Mouse (Mus musculus): Measurements from ENCODE around the gene Zfp787. TPM values are rescaled to one million over a fixed set of nuclear protein-coding genes. Genes with fewer than 3 reads are reported as not detected.
A peak's percentile ranks its signal among the peaks of the same experiment; 100 is the strongest.

Zfp787 gene
- polyA plus RNA-seq (2012; rRNA removed): 45.9 and 55.3 TPM in 2 replicates
- 13.7 and 14.4 TPM in 2 replicates for polyA plus RNA-seq (2014; fragmentation: Nextera tagmentation; extraction: Ambion mirVana)

GRCm38 (mm10) chr7:6155901-6156411, at the start of gene Zfp787:
Gene Zfp787 (minus strand): TSS chr7:6155997.
- Histone ChIP-seq H3K27ac (replicated peaks; ENCODE audit: low read depth, low read length) (peak within 1 kb of the TSS; percentile 89), H3K27me3 (ENCODE audit: control insufficient read depth, insufficient read depth, low read length) (no peaks in the 10 kb centered on the region), H3K36me3 (ENCODE audit: control insufficient read depth, insufficient read depth, low read length) (no peaks in the 10 kb centered on the region), H3K4me1 (ENCODE audit: control insufficient read depth, insufficient read depth, low read length) (peaks cover 11% of the 10 kb centered on the region), H3K4me3 (replicated peaks; ENCODE audit: low read length) (peak within 1 kb of the TSS; percentile 81), H3K4me2 (replicated peaks; ENCODE audit: low read depth, low read length, severe bottlenecking) (peak within 1 kb of the TSS; percentile 92), H3K9ac (ENCODE audit: low read depth, low read length, severe bottlenecking) (peak within 1 kb of the TSS; percentile 91), H3K9me3 (ENCODE audit: control insufficient read depth, low read length) (no peaks in the 10 kb centered on the region)
- DNase-seq (ENCODE audit: low spot score) (peak; percentile 98), ATAC-seq (ENCODE audit: low FRiP score, low read depth) (peak; percentile 97)
- TF ChIP-seq POLR2A (IDR thresholded peaks at IDR 0.05; ENCODE audit: borderline replicate concordance, extremely low read depth, insufficient read depth, insufficient read length): no peak
- WGBS: 0% methylated on average over 23 of the region's 54 CpGs

- Histone ChIP-seq H3K27ac (replicated peaks; ENCODE audit: low read depth, low read length) (no peak overlapping the region), H3K4me2 (replicated peaks; ENCODE audit: low read depth, low read length, severe bottlenecking) (no peak overlapping the region), H3K4me3 (replicated peaks; ENCODE audit: low read length) (no peak overlapping the region), H3K9me3 (ENCODE audit: control insufficient read depth, low read length) (no peaks in the 10 kb centered on the region), H3K27me3 (ENCODE audit: control insufficient read depth, insufficient read depth, low read length) (no peaks in the 10 kb centered on the region), H3K36me3 (ENCODE audit: control insufficient read depth, insufficient read depth, low read length) (no peaks in the 10 kb centered on the region), H3K9ac (ENCODE audit: low read depth, low read length, severe bottlenecking) (no peak overlapping the region), H3K4me1 (ENCODE audit: control insufficient read depth, insufficient read depth, low read length) (no peaks in the 10 kb centered on the region)
- WGBS: 71% methylated on average over 3 of the region's 3 CpGs
- no peak for ATAC-seq (ENCODE audit: low FRiP score, low read depth)
- no peak for TF ChIP-seq POLR2A (IDR thresholded peaks at IDR 0.05; ENCODE audit: borderline replicate concordance, extremely low read depth, insufficient read depth, insufficient read length)
- no peak for DNase-seq (ENCODE audit: low spot score)
Measured at GRCm38 (mm10) chr7:6204200-6204599, 48.4 kb upstream of the Zfp787 start.

DNA sequence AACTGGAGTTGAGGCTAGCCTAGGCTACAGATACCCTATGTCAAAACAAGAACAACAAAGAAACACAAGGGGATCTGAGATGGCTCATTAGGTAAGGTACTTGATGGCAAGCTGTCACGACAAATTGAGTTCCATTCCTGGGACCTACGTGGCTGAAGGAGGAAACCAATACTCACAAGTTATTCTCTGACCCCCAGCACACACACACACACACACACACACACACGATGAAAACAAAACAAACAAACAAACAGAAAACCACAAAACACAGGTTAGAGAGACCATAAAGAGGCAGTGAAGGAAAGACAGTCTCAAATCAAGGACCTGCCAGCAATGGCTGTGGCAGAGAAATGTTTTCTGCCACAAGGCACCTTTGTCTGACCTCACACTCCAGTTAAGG, 41.0 kb upstream of the Zfp787 start, which contains the start of gene Galp:
Galp (plus strand) TSS at position 301 of the 400 bp plus-strand sequence.
- Histone ChIP-seq H3K27ac (replicated peaks; ENCODE audit: low read depth, low read length) (no peak within 1 kb of the TSS), H3K4me1 (ENCODE audit: control insufficient read depth, insufficient read depth, low read length) (no peaks in the 10 kb centered on the region), H3K36me3 (ENCODE audit: control insufficient read depth, insufficient read depth, low read length) (no peaks in the 10 kb centered on the region), H3K4me3 (replicated peaks; ENCODE audit: low read length) (no peak within 1 kb of the TSS), H3K9ac (ENCODE audit: low read depth, low read length, severe bottlenecking) (no peak within 1 kb of the TSS), H3K4me2 (replicated peaks; ENCODE audit: low read depth, low read length, severe bottlenecking) (no peak within 1 kb of the TSS), H3K27me3 (ENCODE audit: control insufficient read depth, insufficient read depth, low read length) (no peaks in the 10 kb centered on the region), H3K9me3 (ENCODE audit: control insufficient read depth, low read length) (no peaks in the 10 kb centered on the region)
- TF ChIP-seq POLR2A (IDR thresholded peaks at IDR 0.05; ENCODE audit: borderline replicate concordance, extremely low read depth, insufficient read depth, insufficient read length): no peak
- no peak for ATAC-seq (ENCODE audit: low FRiP score, low read depth)
- 54% methylated on average over 3 of the region's 3 CpGs for WGBS
- no peak for DNase-seq (ENCODE audit: low spot score)

GRCm38 (mm10) chr7:6195777-6196176, 40.0 kb upstream of the Zfp787 start:
- Histone ChIP-seq H3K9me3 (ENCODE audit: control insufficient read depth, low read length) (no peaks in the 10 kb centered on the region), H3K9ac (ENCODE audit: low read depth, low read length, severe bottlenecking) (no peak overlapping the region), H3K4me2 (replicated peaks; ENCODE audit: low read depth, low read length, severe bottlenecking) (no peak overlapping the region), H3K4me1 (ENCODE audit: control insufficient read depth, insufficient read depth, low read length) (no peaks in the 10 kb centered on the region), H3K27ac (replicated peaks; ENCODE audit: low read depth, low read length) (no peak overlapping the region), H3K4me3 (replicated peaks; ENCODE audit: low read length) (no peak overlapping the region), H3K36me3 (ENCODE audit: control insufficient read depth, insufficient read depth, low read length) (no peaks in the 10 kb centered on the region), H3K27me3 (ENCODE audit: control insufficient read depth, insufficient read depth, low read length) (no peaks in the 10 kb centered on the region)
- ATAC-seq (ENCODE audit: low FRiP score, low read depth) (no peak), DNase-seq (ENCODE audit: low spot score) (no peak)
- 53% methylated on average over 2 of the region's 2 CpGs for WGBS
- no peak for TF ChIP-seq POLR2A (IDR thresholded peaks at IDR 0.05; ENCODE audit: borderline replicate concordance, extremely low read depth, insufficient read depth, insufficient read length)

- ATAC-seq (ENCODE audit: low FRiP score, low read depth) (peak; percentile 66; the same call in 1 of the 2 replicates), DNase-seq (ENCODE audit: low spot score) (peak; percentile 38)
- no peak for TF ChIP-seq POLR2A (IDR thresholded peaks at IDR 0.05; ENCODE audit: borderline replicate concordance, extremely low read depth, insufficient read depth, insufficient read length)
Measured at GRCm38 (mm10) chr7:6194129-6194528, 38.3 kb upstream of the Zfp787 start.

More at GRCm38 (mm10) chr7:6194129-6194528, 38.3 kb upstream of the Zfp787 start:
- Histone ChIP-seq H3K4me3 (replicated peaks; ENCODE audit: low read length) (no peak overlapping the region), H3K4me2 (replicated peaks; ENCODE audit: low read depth, low read length, severe bottlenecking) (no peak overlapping the region), H3K27me3 (ENCODE audit: control insufficient read depth, insufficient read depth, low read length) (no peaks in the 10 kb centered on the region), H3K36me3 (ENCODE audit: control insufficient read depth, insufficient read depth, low read length) (peaks cover 10% of the 10 kb centered on the region), H3K9me3 (ENCODE audit: control insufficient read depth, low read length) (no peaks in the 10 kb centered on the region), H3K27ac (replicated peaks; ENCODE audit: low read depth, low read length) (no peak overlapping the region), H3K4me1 (ENCODE audit: control insufficient read depth, insufficient read depth, low read length) (no peaks in the 10 kb centered on the region), H3K9ac (ENCODE audit: low read depth, low read length, severe bottlenecking) (no peak overlapping the region)
- WGBS: 11% methylated on average over 5 of the region's 5 CpGs
